Mouse (Mus musculus) bone marrow macrophage, adult 2 months (primary cell): ENCODE data around the gene Zfp874a.

ENCODE experiments used
- CTCF ChIP-seq: IDR thresholded peaks from 2 replicates; pipeline ENCODE4 v1.5.1; 2012; ENCODE audit warnings: low read depth, mild to moderate bottlenecking, low read length, moderate library complexity
- POLR2A ChIP-seq: IDR thresholded peaks from 2 replicates; pipeline ENCODE4 v1.6.1; 2012; ENCODE audit warnings: mild to moderate bottlenecking, low read depth, low read length, borderline replicate concordance

GRCm38 (mm10) chr13:67483625-67484423, 32.4 kb upstream of the Zfp874a start, which contains the start of gene Zfp874b:
- TF ChIP-seq CTCF (no peak), POLR2A (no peak)
